Mouse (Mus musculus) ES-Bruce4 (cell line): ENCODE results near the gene Cd68.

Experiments
- EP300 ChIP-seq: IDR thresholded peaks from 2 replicates; pipeline ENCODE4 v1.6.1; 2011; ENCODE audit warnings: low read depth, low read length; ENCODE audit not compliant: insufficient read depth
- POLR2A ChIP-seq: IDR thresholded peaks from one replicate; pipeline ENCODE4 v1.8.1; 2011; ENCODE audit warnings: low read length; ENCODE audit not compliant: insufficient read depth

- peak; percentile 57 for TF ChIP-seq POLR2A
- 0 out of 2 replicates have a peak, but pooled peaks have one; percentile 53 for TF ChIP-seq EP300
Measured at GRCm38 (mm10) chr11:69662213-69662966, 3.6 kb downstream of the Cd68 start, which contains the start of gene Mpdu1.
